Mouse (Mus musculus): ENCODE results near the gene Mmel1.

GRCm38 (mm10) chr4:154915286-154915685, 45.9 kb downstream of the Mmel1 start:
- TF ChIP-seq CTCF (IDR thresholded peaks at IDR 0.05; ENCODE audit: extremely low read depth, insufficient read length, insufficient replicate concordance, low read depth, low read length) = no peak
- TF ChIP-seq POLR2A (IDR thresholded peaks at IDR 0.05; ENCODE audit: low read depth, low read length) = no peak

All from small intestine, adult 2 months (tissue).